ENCODE assay signal across 14 mouse cellular contexts in the genomic region with DNA sequence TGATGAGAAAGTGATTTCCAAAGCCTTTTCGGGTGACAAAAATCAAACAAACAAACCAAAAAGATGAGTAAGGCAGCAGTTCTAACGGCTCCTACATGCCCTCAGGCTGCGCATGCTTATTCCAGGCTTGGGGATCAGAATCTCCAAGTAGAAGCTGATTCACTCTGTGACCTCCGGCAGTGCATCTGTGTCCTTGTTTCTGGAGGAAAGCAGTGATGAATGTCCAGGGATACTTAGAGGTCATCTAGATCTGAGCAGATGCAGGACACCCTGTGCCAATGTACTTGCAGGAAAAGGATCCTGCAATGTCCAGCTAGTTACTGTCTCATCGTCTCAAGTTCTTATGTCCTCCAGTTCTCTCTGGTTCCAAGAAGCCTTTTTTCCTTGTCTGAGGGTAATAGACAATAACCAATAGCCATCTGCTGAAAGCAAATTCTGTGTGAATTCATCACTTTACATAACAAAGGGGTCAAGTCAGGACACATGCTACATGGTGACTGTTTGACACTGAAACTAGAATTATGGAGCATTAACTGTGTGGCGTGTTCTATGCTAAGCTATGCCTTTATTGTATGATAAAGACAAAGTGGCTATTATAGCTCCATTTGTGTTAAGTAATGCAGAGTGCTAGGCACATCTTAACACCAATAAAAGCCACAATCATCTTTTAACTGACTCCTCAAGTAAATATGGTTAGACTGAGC.
DNase-seq lines count a peak whose midpoint lies in the region; ATAC-seq and TF ChIP-seq lines count a peak whose summit lies in the region.
"Had no signal": no experiment of that assay in that cellular context is flagged by ENCODE, and none has a peak within 500 bp of the region (broad histone marks: within the 10 kb centered on the region; RNA-seq: fewer than 3 reads in every experiment).

No protein-coding gene starts in this region.

- TF ChIP-seq CTCF in hindbrain, postnatal 0 days (IDR thresholded peaks at IDR 0.05; ENCODE audit: low read depth) = no peak

- no peak for DNase-seq in hindbrain, postnatal 0 days (ENCODE audit: low spot score)
- peak; percentile 87 to 90 for DNase-seq in adrenal gland, adult (ENCODE audit: inconsistent age in 2 of 2, low spot score in 1 of 2)
- peak; percentile 57 for DNase-seq in adrenal gland, postnatal 10 days
- DNase-seq in embryo, embryonic 11 days = peak; percentile 27
- no peak for DNase-seq in frontal cortex, postnatal 36 days (ENCODE audit: low spot score in 2 of 2)
- DNase-seq: gastrocnemius, postnatal 10 days; layer of hippocampus, adult 9-11 months; lung, postnatal 4 days; right cerebral cortex, postnatal 14 days; thymus, postnatal 4 days had no signal

- no peak overlapping the region for H3K9ac ChIP-seq in hindbrain, embryonic 12.5 days
- H3K9ac ChIP-seq in hindbrain, postnatal 0 days (replicated peaks; ENCODE audit: low read length) = no peak overlapping the region
- H3K9ac ChIP-seq: embryonic facial prominence, embryonic 13.5 days; liver, embryonic 14.5 days had no signal

- peak; percentile 60 for ATAC-seq in hindbrain, embryonic 12.5 days (ENCODE audit: low FRiP score)
- ATAC-seq in hindbrain, postnatal 0 days = no peak
- ATAC-seq in monocyte, adult 5-6 weeks (replicated peaks; ENCODE audit: insufficient number of reproducible peaks, low FRiP score, low TSS enrichment, poor library complexity, severe bottlenecking) = no peak

- no peaks in the 10 kb centered on the region for H3K36me3 ChIP-seq in hindbrain, embryonic 12.5 days
- no peaks in the 10 kb centered on the region for H3K36me3 ChIP-seq in hindbrain, postnatal 0 days (ENCODE audit: insufficient read depth, low read length)
- H3K36me3 ChIP-seq: embryonic facial prominence, embryonic 13.5 days had no signal

- H3K9me3 ChIP-seq in hindbrain, embryonic 12.5 days (replicated peaks) = no peaks in the 10 kb centered on the region
- H3K9me3 ChIP-seq in hindbrain, postnatal 0 days (ENCODE audit: low read length) = no peaks in the 10 kb centered on the region
- H3K9me3 ChIP-seq: embryonic facial prominence, embryonic 13.5 days had no signal

- no peak overlapping the region for H3K4me2 ChIP-seq in hindbrain, embryonic 12.5 days (replicated peaks)
- no peak overlapping the region for H3K4me2 ChIP-seq in hindbrain, postnatal 0 days (ENCODE audit: low read depth, low read length)
- H3K4me2 ChIP-seq: embryonic facial prominence, embryonic 13.5 days had no signal

- H3K4me1 ChIP-seq in hindbrain, embryonic 12.5 days = peaks cover 5% of the 10 kb centered on the region
- H3K4me1 ChIP-seq in hindbrain, postnatal 0 days (ENCODE audit: insufficient read depth, low read length) = no peaks in the 10 kb centered on the region
- H3K4me1 ChIP-seq: embryonic facial prominence, embryonic 13.5 days had no signal

- no peaks in the 10 kb centered on the region for H3K27me3 ChIP-seq in hindbrain, embryonic 12.5 days
- no peaks in the 10 kb centered on the region for H3K27me3 ChIP-seq in hindbrain, postnatal 0 days (ENCODE audit: insufficient read depth, low read length)
- H3K27me3 ChIP-seq: embryonic facial prominence, embryonic 13.5 days had no signal

- H3K27ac ChIP-seq in hindbrain, embryonic 12.5 days = 0 out of 2 replicates have a peak overlapping the region, but pooled peaks have one; percentile 30
- no peak overlapping the region for H3K27ac ChIP-seq in hindbrain, postnatal 0 days
- H3K27ac ChIP-seq: embryonic facial prominence, embryonic 13.5 days; liver, embryonic 14.5 days had no signal

- no peak overlapping the region for H3K4me3 ChIP-seq in hindbrain, embryonic 12.5 days
- no peak overlapping the region for H3K4me3 ChIP-seq in hindbrain, postnatal 0 days (ENCODE audit: low read length)
- H3K4me3 ChIP-seq: embryonic facial prominence, embryonic 13.5 days had no signal

- WGBS in hindbrain, embryonic 12.5 days = 48% methylated on average over 6 of the region's 6 CpGs
- 52% methylated on average over 6 of the region's 6 CpGs for WGBS in hindbrain, postnatal 0 days

Comparison
In these comparisons a context has a peak if more than half of its experiments do, and no peak if none do; other contexts are left out.
1. DNase-seq: peak in adrenal gland, adult (2 of 2), adrenal gland, postnatal 10 days (single experiment) and embryo, embryonic 11 days (single experiment); none in hindbrain, postnatal 0 days (single experiment) and frontal cortex, postnatal 36 days (0 of 2).